8 mouse cellular contexts compared by ENCODE assay signal in genomic region chr6:17834493-17834892, GRCm38 (mm10).
A peak's percentile ranks its signal among the peaks of the same experiment; 100 is the strongest.
DNase-seq lines count a peak whose midpoint lies in the region; ATAC-seq lines count a peak whose summit lies in the region.

No protein-coding gene starts in this region.

- peak; percentile 57 for DNase-seq in neural tube, embryonic 10.5 days (ENCODE audit: extremely low spot score, low spot score)
- peak; percentile 65 for DNase-seq in adrenal gland, adult 2 months
- DNase-seq in embryo, embryonic 11 days: peak; percentile 84
- DNase-seq in induced T-regulatory cell, adult 2 months (ENCODE audit: low read depth): peak; percentile 74
- peak; percentile 83 for DNase-seq in limb, embryonic 11.5 days (ENCODE audit: low spot score)
- peak; percentile 75 for DNase-seq in retina, postnatal 1 day
- DNase-seq in urinary bladder, postnatal 4 days (ENCODE audit: low spot score in 2 of 2): peak; percentile 39 to 70

- no peak overlapping the region for H3K9ac ChIP-seq in neural tube, embryonic 15.5 days (replicated peaks)
- H3K9ac ChIP-seq in limb, embryonic 11.5 days (ENCODE audit: low read length): no peak overlapping the region

- no peaks in the 10 kb centered on the region for H3K27me3 ChIP-seq in neural tube, embryonic 15.5 days (replicated peaks)
- no peaks in the 10 kb centered on the region for H3K27me3 ChIP-seq in limb, embryonic 11.5 days (ENCODE audit: control insufficient read depth, insufficient read depth, low read length)

- WGBS in neural tube, embryonic 15.5 days: 39% methylated on average over 7 of the region's 7 CpGs
- 38% methylated on average over 7 of the region's 7 CpGs for WGBS in limb, embryonic 11.5 days

- ATAC-seq in neural tube, embryonic 15.5 days (ENCODE audit: low FRiP score): no peak
- no peak for ATAC-seq in limb, embryonic 11.5 days (ENCODE audit: insufficient number of reproducible peaks, low FRiP score, low TSS enrichment, low read depth)

- peaks cover 8% of the 10 kb centered on the region for H3K4me1 ChIP-seq in neural tube, embryonic 15.5 days
- no peaks in the 10 kb centered on the region for H3K4me1 ChIP-seq in limb, embryonic 11.5 days (ENCODE audit: control insufficient read depth, insufficient read depth, low read length)

- H3K36me3 ChIP-seq in neural tube, embryonic 15.5 days: peaks cover 10% of the 10 kb centered on the region; the same call in 1 of the 2 replicates
- no peaks in the 10 kb centered on the region for H3K36me3 ChIP-seq in limb, embryonic 11.5 days (ENCODE audit: control insufficient read depth, insufficient read depth, low read length)

- no peak overlapping the region for H3K27ac ChIP-seq in neural tube, embryonic 15.5 days (replicated peaks)
- no peak overlapping the region for H3K27ac ChIP-seq in limb, embryonic 11.5 days (replicated peaks; ENCODE audit: low read depth, low read length)

- H3K4me3 ChIP-seq in neural tube, embryonic 15.5 days (replicated peaks): no peak overlapping the region
- no peak overlapping the region for H3K4me3 ChIP-seq in limb, embryonic 11.5 days (ENCODE audit: low read depth, low read length)

- no peak overlapping the region for H3K4me2 ChIP-seq in neural tube, embryonic 15.5 days
- no peak overlapping the region for H3K4me2 ChIP-seq in limb, embryonic 11.5 days (ENCODE audit: low read depth, severe bottlenecking)

- no peaks in the 10 kb centered on the region for H3K9me3 ChIP-seq in neural tube, embryonic 15.5 days (replicated peaks)
- H3K9me3 ChIP-seq in limb, embryonic 11.5 days (ENCODE audit: control insufficient read depth, low read length): no peaks in the 10 kb centered on the region
